Mouse (Mus musculus): ENCODE results near the gene 2410131K14Rik. TPM values are rescaled to one million over a fixed set of nuclear protein-coding genes. Genes with fewer than 3 reads are reported as not detected.

Gene 2410131K14Rik
- polyA plus RNA-seq, 2 experiments: 1.1 to 1.2 TPM

- TF ChIP-seq EP300 (IDR thresholded peaks at IDR 0.05; ENCODE audit: low read depth): no peak
- TF ChIP-seq CTCF (IDR thresholded peaks at IDR 0.05; ENCODE audit: low read depth): peak; percentile 58
- Histone ChIP-seq H3K9ac (replicated peaks) (no peak overlapping the region), H3K4me2 (ENCODE audit: low read depth) (no peak overlapping the region), H3K4me1 (replicated peaks; ENCODE audit: control insufficient read depth in 2 of 2, insufficient read depth in 2 of 2, low read length in 1 of 2) (no peaks in the 10 kb centered on the region; a peak in 1 of 4 replicates), H3K27ac (no peak overlapping the region), H3K27me3 (ENCODE audit: control insufficient read depth, insufficient read depth, low read length) (no peaks in the 10 kb centered on the region), H3K9me3 (ENCODE audit: control insufficient read depth, low read length) (no peaks in the 10 kb centered on the region), H3K4me3 (ENCODE audit: insufficient read depth in 1 of 2, low read depth in 2 of 2, low read length in 2 of 2) (no peak overlapping the region), H3K36me3 (replicated peaks; ENCODE audit: control insufficient read depth, insufficient read depth, low read depth) (no peaks in the 10 kb centered on the region)
- no peak for DNase-seq (ENCODE audit: low read depth in 3 of 3, low spot score in 3 of 3)
- ATAC-seq (ENCODE audit: insufficient read depth): no peak
- WGBS (ENCODE audit: insufficient replicate concordance): 30% methylated on average over 8 of the region's 8 CpGs
Measured at GRCm38 (mm10) chr5:118266309-118266708, 21.3 kb downstream of the 2410131K14Rik start.

GRCm38 (mm10) chr5:118268987-118269386 lies 24.0 kb downstream of the 2410131K14Rik start:
- H3K9ac ChIP-seq (replicated peaks): no peak overlapping the region
- peak; percentile 51 for ATAC-seq (ENCODE audit: insufficient read depth)
- peak in 1 of 3 experiments; percentile 37 for DNase-seq (ENCODE audit: low read depth in 3 of 3, low spot score in 3 of 3)
- no peak for TF ChIP-seq EP300 (IDR thresholded peaks at IDR 0.05; ENCODE audit: low read depth)
- peak; percentile 88 for TF ChIP-seq CTCF (IDR thresholded peaks at IDR 0.05; ENCODE audit: low read depth)
- no peaks in the 10 kb centered on the region; a peak in 1 of 4 replicates for H3K4me1 ChIP-seq (replicated peaks; ENCODE audit: control insufficient read depth in 2 of 2, insufficient read depth in 2 of 2, low read length in 1 of 2)
- peaks cover 3% of the 10 kb centered on the region; the same call in 1 of the 2 replicates for H3K27me3 ChIP-seq (ENCODE audit: control insufficient read depth, insufficient read depth, low read length)
- no peaks in the 10 kb centered on the region for H3K9me3 ChIP-seq (ENCODE audit: control insufficient read depth, low read length)
- H3K36me3 ChIP-seq (replicated peaks; ENCODE audit: control insufficient read depth, insufficient read depth, low read depth): no peaks in the 10 kb centered on the region
- H3K4me3 ChIP-seq (ENCODE audit: insufficient read depth in 1 of 2, low read depth in 2 of 2, low read length in 2 of 2): no peak overlapping the region
- H3K4me2 ChIP-seq (ENCODE audit: low read depth): no peak overlapping the region
- H3K27ac ChIP-seq: no peak overlapping the region
- WGBS (ENCODE audit: insufficient replicate concordance): 4% methylated on average over 13 of the region's 13 CpGs

DNA sequence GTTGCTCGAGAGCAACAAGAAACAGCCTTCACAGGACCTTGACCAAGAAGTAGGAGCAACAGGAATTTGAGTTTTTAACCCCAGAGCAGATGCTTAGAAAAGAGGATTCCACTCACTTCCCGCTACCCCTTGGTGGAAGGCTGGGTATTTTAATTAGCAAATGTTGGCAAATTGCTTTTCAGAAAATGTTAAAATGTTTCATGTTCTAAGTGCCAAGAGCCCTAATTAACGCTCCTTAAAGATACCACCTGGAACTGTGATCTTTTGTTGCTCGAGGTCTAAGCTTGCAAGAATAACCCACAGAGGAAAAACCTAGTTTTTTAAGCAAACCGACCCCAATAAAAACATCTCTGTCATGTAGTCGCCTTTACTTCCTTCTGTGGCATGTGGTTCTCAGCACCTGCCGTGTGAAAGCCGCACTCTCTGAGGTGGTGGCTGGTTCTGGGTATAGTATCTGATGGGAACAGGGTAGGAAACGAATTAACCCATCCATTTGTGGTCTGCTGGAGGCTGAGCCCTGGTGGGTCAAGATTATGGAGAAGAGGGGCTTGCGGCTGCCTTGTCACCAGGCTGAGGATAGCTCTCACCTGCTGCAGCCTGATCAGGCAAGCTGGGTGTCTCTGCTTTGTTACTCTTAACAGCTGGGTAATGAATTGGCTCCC lies 26.6 kb downstream of the 2410131K14Rik start:
- H3K9ac ChIP-seq (replicated peaks): no peak overlapping the region
- WGBS (ENCODE audit: insufficient replicate concordance): 27% methylated on average over 10 of the region's 10 CpGs
- no peaks in the 10 kb centered on the region; a peak in 1 of 4 replicates for H3K4me1 ChIP-seq (replicated peaks; ENCODE audit: control insufficient read depth in 2 of 2, insufficient read depth in 2 of 2, low read length in 1 of 2)
- H3K36me3 ChIP-seq (replicated peaks; ENCODE audit: control insufficient read depth, insufficient read depth, low read depth): no peaks in the 10 kb centered on the region
- ATAC-seq (ENCODE audit: insufficient read depth): no peak
- DNase-seq (ENCODE audit: low read depth in 3 of 3, low spot score in 3 of 3): no peak
- H3K9me3 ChIP-seq (ENCODE audit: control insufficient read depth, low read length): no peaks in the 10 kb centered on the region
- no peak overlapping the region for H3K27ac ChIP-seq
- H3K4me3 ChIP-seq (ENCODE audit: insufficient read depth in 1 of 2, low read depth in 2 of 2, low read length in 2 of 2): no peak overlapping the region
- no peak overlapping the region for H3K4me2 ChIP-seq (ENCODE audit: low read depth)
- H3K27me3 ChIP-seq (ENCODE audit: control insufficient read depth, insufficient read depth, low read length): peaks cover 3% of the 10 kb centered on the region; the same call in 1 of the 2 replicates
- TF ChIP-seq CTCF (IDR thresholded peaks at IDR 0.05; ENCODE audit: low read depth): no peak
- no peak for TF ChIP-seq EP300 (IDR thresholded peaks at IDR 0.05; ENCODE audit: low read depth)

DNA sequence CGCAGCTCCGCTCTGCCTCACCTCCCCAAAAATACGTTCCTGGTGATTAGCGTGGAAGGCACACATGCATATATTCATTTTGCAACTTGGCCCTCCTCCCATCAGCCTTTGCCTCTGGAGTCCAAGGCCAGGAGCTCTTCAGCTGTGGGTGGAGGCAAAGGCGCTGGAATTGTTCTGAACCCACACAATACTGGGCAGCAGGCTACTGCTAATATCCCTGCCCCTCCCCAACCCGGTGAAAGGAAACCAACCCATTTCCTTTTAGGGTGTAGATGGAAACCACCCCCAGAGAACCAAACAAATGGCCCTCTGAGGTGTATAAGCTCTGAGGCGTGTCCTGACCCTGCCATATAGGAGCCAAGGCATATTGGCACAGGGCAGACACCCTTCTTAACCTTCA lies 28.4 kb downstream of the 2410131K14Rik start:
- Histone ChIP-seq H3K9ac (replicated peaks) (no peak overlapping the region), H3K27ac (no peak overlapping the region), H3K27me3 (ENCODE audit: control insufficient read depth, insufficient read depth, low read length) (peaks cover 3% of the 10 kb centered on the region; the same call in 1 of the 2 replicates), H3K4me2 (ENCODE audit: low read depth) (no peak overlapping the region), H3K4me3 (ENCODE audit: insufficient read depth in 1 of 2, low read depth in 2 of 2, low read length in 2 of 2) (no peak overlapping the region), H3K4me1 (replicated peaks; ENCODE audit: control insufficient read depth in 2 of 2, insufficient read depth in 2 of 2, low read length in 1 of 2) (no peaks in the 10 kb centered on the region; a peak in 1 of 4 replicates), H3K9me3 (ENCODE audit: control insufficient read depth, low read length) (no peaks in the 10 kb centered on the region), H3K36me3 (replicated peaks; ENCODE audit: control insufficient read depth, insufficient read depth, low read depth) (no peaks in the 10 kb centered on the region)
- TF ChIP-seq EP300 (IDR thresholded peaks at IDR 0.05; ENCODE audit: low read depth) (no peak), CTCF (IDR thresholded peaks at IDR 0.05; ENCODE audit: low read depth) (no peak)
- ATAC-seq (ENCODE audit: insufficient read depth): no peak
- no peak for DNase-seq (ENCODE audit: low read depth in 3 of 3, low spot score in 3 of 3)
- 53% methylated on average over 7 of the region's 7 CpGs for WGBS (ENCODE audit: insufficient replicate concordance)

DNA sequence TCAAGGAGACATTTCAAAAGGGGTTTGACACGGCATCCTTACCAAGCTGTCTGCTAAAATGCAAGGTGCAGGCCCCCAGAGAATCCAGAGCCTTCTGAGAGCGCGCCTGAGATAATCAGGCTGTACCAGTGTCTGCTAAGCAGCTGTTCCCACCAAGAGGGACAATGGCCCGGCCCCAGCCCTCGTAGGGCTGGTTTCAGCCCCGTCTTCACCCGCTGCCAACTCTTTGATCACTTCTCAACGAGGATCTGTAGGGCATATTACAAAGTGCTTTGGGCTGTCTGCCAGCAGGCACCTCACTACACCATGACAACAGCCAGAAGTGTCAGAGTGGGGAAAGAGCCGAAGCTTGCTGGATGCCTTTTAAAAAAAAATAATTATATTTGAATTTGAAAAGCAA lies 29.5 kb downstream of the 2410131K14Rik start:
- no peak overlapping the region for H3K9ac ChIP-seq (replicated peaks)

More for the DNA sequence above, 29.5 kb downstream of the 2410131K14Rik start:
- ATAC-seq (ENCODE audit: insufficient read depth) (no peak), DNase-seq (ENCODE audit: low read depth in 3 of 3, low spot score in 3 of 3) (no peak)
- no peak overlapping the region for H3K27ac ChIP-seq
- 54% methylated on average over 9 of the region's 9 CpGs for WGBS (ENCODE audit: insufficient replicate concordance)
- H3K4me2 ChIP-seq (ENCODE audit: low read depth): no peak overlapping the region
- TF ChIP-seq CTCF (IDR thresholded peaks at IDR 0.05; ENCODE audit: low read depth): no peak
- no peak for TF ChIP-seq EP300 (IDR thresholded peaks at IDR 0.05; ENCODE audit: low read depth)
- no peak overlapping the region for H3K4me3 ChIP-seq (ENCODE audit: insufficient read depth in 1 of 2, low read depth in 2 of 2, low read length in 2 of 2)
- H3K27me3 ChIP-seq (ENCODE audit: control insufficient read depth, insufficient read depth, low read length): peaks cover 3% of the 10 kb centered on the region; the same call in 1 of the 2 replicates
- no peaks in the 10 kb centered on the region for H3K36me3 ChIP-seq (replicated peaks; ENCODE audit: control insufficient read depth, insufficient read depth, low read depth)
- H3K9me3 ChIP-seq (ENCODE audit: control insufficient read depth, low read length): no peaks in the 10 kb centered on the region
- no peaks in the 10 kb centered on the region; a peak in 1 of 4 replicates for H3K4me1 ChIP-seq (replicated peaks; ENCODE audit: control insufficient read depth in 2 of 2, insufficient read depth in 2 of 2, low read length in 1 of 2)

Data from liver, embryonic 14.5 days (tissue).